Mouse (Mus musculus) heart, embryonic 10.5 days (tissue): Measurements from ENCODE around the gene Smc3. TPM values are rescaled to one million over a fixed set of nuclear protein-coding genes. Genes with fewer than 3 reads are reported as not detected.

ENCODE experiments used
- polyA plus RNA-seq: library from polyadenylated mRNA; unstranded; fragments of >200 nt; fragmentation: Nextera tagmentation; extraction: Ambion mirVana; gene quantifications from 2 replicates; pipeline ENCODE4 v1.2.1, GENCODE M21; 2016

Smc3 gene
- polyA plus RNA-seq, 1 experiment from 2014 or later: 64.8 TPM

Other genes with a start within 250 kb of the Smc3 start
- gene Gm10197, start 228.6 kb upstream of the Smc3 start, polyA plus RNA-seq: not detected in 2 replicates
- 27.6 and 31.7 TPM in 2 replicates for gene Smndc1, start 209.8 kb upstream of the Smc3 start, polyA plus RNA-seq
- 11.9 and 15.9 TPM in 2 replicates for gene Dusp5, start 71.3 kb upstream of the Smc3 start, polyA plus RNA-seq
- 373 and 457 TPM in 2 replicates for gene Nutf2-ps1, start 11.3 kb upstream of the Smc3 start, polyA plus RNA-seq
- 18.3 and 34.7 TPM in 2 replicates for gene Rbm20, start 76.9 kb downstream of the Smc3 start, polyA plus RNA-seq